Mouse (Mus musculus) CH12.LX (cell line): Measurements from ENCODE around the gene Usp6nl. TPM values are rescaled to one million over a fixed set of nuclear protein-coding genes. Genes with fewer than 3 reads are reported as not detected.

Source experiments
- DNase-seq: peaks from one replicate; pipeline ENCODE4 v3.0.0-alpha.2; 2013; ENCODE audit errors: extremely low read depth
- H3K27ac ChIP-seq: 2 replicates; pipeline ENCODE4 v1.5.1; 2012; ENCODE audit warnings: low read depth, mild to moderate bottlenecking, control low read depth, moderate library complexity; ENCODE audit not compliant: insufficient read depth
- H3K27me3 ChIP-seq: replicated peaks from 2 replicates; pipeline ENCODE3; 2012; ENCODE audit warnings: inconsistent platforms
- H3K36me3 ChIP-seq, 2 experiments: replicated peaks in 1 of 2; 2 replicates each; pipeline versions ENCODE3 to v1.6.1; 2012; ENCODE audit warnings: inconsistent platforms in 1 of 2, low read length in 1 of 2, mild to moderate bottlenecking in 1 of 2, mixed read lengths in 1 of 2, moderate library complexity in 1 of 2; ENCODE audit not compliant: control insufficient read depth in 1 of 2, insufficient read depth in 1 of 2
- H3K4me1 ChIP-seq, 2 experiments: 2 replicates each; pipeline ENCODE4 v1.6.1; 2012; ENCODE audit warnings: inconsistent platforms in 1 of 2, moderate library complexity in 1 of 2; ENCODE audit not compliant: insufficient read depth in 2 of 2, control insufficient read depth in 1 of 2
- H3K4me2 ChIP-seq: 2 replicates; pipeline ENCODE4 v1.6.1; 2012; ENCODE audit warnings: low read depth, mild to moderate bottlenecking, control low read depth; ENCODE audit not compliant: poor library complexity, insufficient read depth, severe bottlenecking
- H3K4me3 ChIP-seq, 3 experiments: fragments of 150-350 bp in 1 of 3; sonication (generic) in 1 of 3; replicated peaks in 1 of 3; 2 replicates each; pipeline versions ENCODE3 to v1.5.1; 2011 to 2012; ENCODE audit warnings: low read depth in 2 of 3, low read length in 2 of 3, mild to moderate bottlenecking in 2 of 3, moderate library complexity in 2 of 3, control low read depth in 1 of 3, improper control_type of control experiment in 1 of 3, inconsistent platforms in 1 of 3, mixed read lengths in 1 of 3; ENCODE audit not compliant: poor library complexity in 1 of 3
- H3K79me2 ChIP-seq: replicated peaks from 2 replicates; pipeline ENCODE4 v1.6.1; 2012; ENCODE audit warnings: mild to moderate bottlenecking, moderate library complexity; ENCODE audit not compliant: control insufficient read depth, poor library complexity, insufficient read depth, severe bottlenecking; ENCODE audit errors: extremely low read depth
- H3K9ac ChIP-seq: 2 replicates; pipeline ENCODE4 v1.6.1; 2012; ENCODE audit warnings: low read depth, mild to moderate bottlenecking, control low read depth, moderate library complexity; ENCODE audit not compliant: insufficient read depth
- H3K9me3 ChIP-seq: replicated peaks from 2 replicates; pipeline ENCODE3; 2012; ENCODE audit warnings: low read length, inconsistent platforms, mixed read lengths
- BHLHE40 ChIP-seq: IDR thresholded peaks from 2 replicates; pipeline ENCODE4 v1.6.1; 2011; ENCODE audit warnings: mild to moderate bottlenecking, low read depth, low read length, improper control_type of control experiment
- CTCF ChIP-seq, 2 experiments: IDR thresholded peaks in 1 of 2; conservative IDR thresholded peaks in 1 of 2; 2 replicates each; pipeline ENCODE4 v1.5.1; 2011 to 2012; ENCODE audit warnings: low read depth in 2 of 2, low read length in 2 of 2, improper control_type of control experiment in 1 of 2, inconsistent platforms in 1 of 2, mild to moderate bottlenecking in 1 of 2, moderate library complexity in 1 of 2
- E2F4 ChIP-seq: IDR thresholded peaks from 2 replicates; pipeline ENCODE4 v1.6.1; 2011; ENCODE audit warnings: low read depth, low read length, improper control_type of control experiment; ENCODE audit not compliant: insufficient replicate concordance
- ELF1 ChIP-seq: IDR thresholded peaks from 2 replicates; pipeline ENCODE4 v1.6.1; 2014; ENCODE audit warnings: low read depth, mild to moderate bottlenecking, inconsistent platforms, low read length, improper control_type of control experiment
- ETS1 ChIP-seq: conservative IDR thresholded peaks from 2 replicates; pipeline ENCODE4 v1.6.1; 2012; ENCODE audit warnings: low read depth, mild to moderate bottlenecking, inconsistent platforms, low read length, improper control_type of control experiment, moderate library complexity
- GABPA ChIP-seq: IDR thresholded peaks from 2 replicates; pipeline ENCODE4 v1.6.1; 2012; ENCODE audit warnings: low read depth, low read length, improper control_type of control experiment, inconsistent platforms; ENCODE audit not compliant: insufficient replicate concordance
- IRF4 ChIP-seq: IDR thresholded peaks from 2 replicates; pipeline ENCODE4 v1.6.1; 2014; ENCODE audit warnings: low read depth, mild to moderate bottlenecking, inconsistent platforms, low read length, improper control_type of control experiment
- JUN ChIP-seq: IDR thresholded peaks from 2 replicates; pipeline ENCODE4 v1.6.1; 2011; ENCODE audit warnings: low read depth, mild to moderate bottlenecking, low read length, improper control_type of control experiment, moderate library complexity; ENCODE audit not compliant: insufficient read depth
- JUND ChIP-seq: conservative IDR thresholded peaks from 2 replicates; pipeline ENCODE4 v1.6.1; 2011; ENCODE audit warnings: low read depth, low read length, improper control_type of control experiment
- KAT2A ChIP-seq: IDR thresholded peaks from 2 replicates; pipeline ENCODE4 v1.6.1; 2012; ENCODE audit warnings: low read length, improper control_type of control experiment, inconsistent platforms; ENCODE audit not compliant: insufficient replicate concordance
- MAFK ChIP-seq: IDR thresholded peaks from 2 replicates; pipeline ENCODE4 v1.6.1; 2011; ENCODE audit warnings: low read length, improper control_type of control experiment; ENCODE audit not compliant: insufficient replicate concordance
- MAX ChIP-seq: IDR thresholded peaks from 2 replicates; pipeline ENCODE4 v1.6.1; 2011; ENCODE audit warnings: low read length, improper control_type of control experiment
- MYC ChIP-seq: IDR thresholded peaks from 2 replicates; pipeline ENCODE4 v1.6.1; 2011; ENCODE audit warnings: low read depth, mild to moderate bottlenecking, improper control_type of control experiment, low read length
- NELFE ChIP-seq: IDR thresholded peaks from 2 replicates; pipeline ENCODE4 v1.6.1; 2011; ENCODE audit warnings: low read depth, low read length, improper control_type of control experiment
- NRF1 ChIP-seq: IDR thresholded peaks from 2 replicates; pipeline ENCODE4 v1.6.1; 2014; ENCODE audit warnings: low read depth, mild to moderate bottlenecking, inconsistent platforms, low read length, improper control_type of control experiment, moderate library complexity
- PAX5 ChIP-seq: IDR thresholded peaks from 2 replicates; pipeline ENCODE4 v1.6.1; 2012; ENCODE audit warnings: low read length, inconsistent platforms, mixed read lengths
- POLR2AphosphoS2 ChIP-seq: IDR thresholded peaks from 2 replicates; pipeline ENCODE4 v1.6.1; 2011; ENCODE audit warnings: low read depth, low read length, improper control_type of control experiment
- RAD21 ChIP-seq: IDR thresholded peaks from 2 replicates; pipeline ENCODE4 v1.6.1; 2011; ENCODE audit warnings: low read depth, mild to moderate bottlenecking, low read length, improper control_type of control experiment, moderate library complexity
- SIN3A ChIP-seq: IDR thresholded peaks from 2 replicates; pipeline ENCODE4 v1.6.1; 2012; ENCODE audit warnings: low read length, improper control_type of control experiment, inconsistent platforms
- SMC3 ChIP-seq: IDR thresholded peaks from 2 replicates; pipeline ENCODE4 v1.6.1; 2011; ENCODE audit warnings: low read depth, low read length, improper control_type of control experiment
- TBP ChIP-seq: conservative IDR thresholded peaks from 2 replicates; pipeline ENCODE4 v1.6.1; 2011; ENCODE audit warnings: low read depth, low read length, improper control_type of control experiment
- TCF12 ChIP-seq: IDR thresholded peaks from 2 replicates; pipeline ENCODE4 v1.6.1; 2014; ENCODE audit warnings: low read depth, mild to moderate bottlenecking, inconsistent platforms, low read length, improper control_type of control experiment
- UBTF ChIP-seq: IDR thresholded peaks from 2 replicates; pipeline ENCODE4 v1.6.1; 2012; ENCODE audit warnings: low read depth, mild to moderate bottlenecking, inconsistent platforms, low read length, improper control_type of control experiment, moderate library complexity
- USF2 ChIP-seq: conservative IDR thresholded peaks from 2 replicates; pipeline ENCODE4 v1.6.1; 2011; ENCODE audit warnings: low read depth, low read length, improper control_type of control experiment
- ZC3H11A ChIP-seq: IDR thresholded peaks from 2 replicates; pipeline ENCODE4 v1.6.1; 2012; ENCODE audit warnings: low read depth, mild to moderate bottlenecking, inconsistent platforms, low read length, improper control_type of control experiment
- ZKSCAN1 ChIP-seq: IDR thresholded peaks from 2 replicates; pipeline ENCODE4 v1.6.1; 2012; ENCODE audit warnings: low read depth, inconsistent platforms, low read length, improper control_type of control experiment, borderline replicate concordance
- ZMIZ1 ChIP-seq: IDR thresholded peaks from 2 replicates; pipeline ENCODE4 v1.6.1; 2012; ENCODE audit warnings: low read depth, mild to moderate bottlenecking, inconsistent platforms, low read length, improper control_type of control experiment
- dilution Hi-C: fragments of 300-500 bp; cut with MboI; formaldehyde crosslinking; loops from 2 replicates; pipeline ENCODE4 v1.14.3; 2020; ENCODE audit warnings: low sequenced_read_pairs; ENCODE audit not compliant: extremely low pct_unique_long_range_greater_than_20kb, extremely low pct_ligation_motif_present
- in situ Hi-C: fragments of 300-500 bp; cut with MboI; formaldehyde crosslinking; loops from 3 replicates; pipeline ENCODE4 v1.14.3; 2019; ENCODE audit warnings: low sequenced_read_pairs, low pct_ligation_motif_present, low pct_unique_long_range_greater_than_20kb, mixed read lengths
- polyA plus RNA-seq: library from polyadenylated mRNA; unstranded; fragments of >175 nt; gene quantifications from 2 replicates; pipeline ENCODE4 v1.2.1, GENCODE M21; 2012; ENCODE audit warnings: low read depth; ENCODE audit not compliant: insufficient read length
- total RNA-seq, 2 experiments: library from RNA; depleted of rRNA; stranded (reverse); fragments of 300-350 nt in 1 of 2; fragments of >200 nt in 1 of 2; gene quantifications; 2 replicates each; pipeline ENCODE4 v1.2.3; 2012 to 2014

Gene Usp6nl
- total and polyA plus RNA-seq, 3 experiments: 4.1 to 12.1 (median 4.6) TPM

DNA sequence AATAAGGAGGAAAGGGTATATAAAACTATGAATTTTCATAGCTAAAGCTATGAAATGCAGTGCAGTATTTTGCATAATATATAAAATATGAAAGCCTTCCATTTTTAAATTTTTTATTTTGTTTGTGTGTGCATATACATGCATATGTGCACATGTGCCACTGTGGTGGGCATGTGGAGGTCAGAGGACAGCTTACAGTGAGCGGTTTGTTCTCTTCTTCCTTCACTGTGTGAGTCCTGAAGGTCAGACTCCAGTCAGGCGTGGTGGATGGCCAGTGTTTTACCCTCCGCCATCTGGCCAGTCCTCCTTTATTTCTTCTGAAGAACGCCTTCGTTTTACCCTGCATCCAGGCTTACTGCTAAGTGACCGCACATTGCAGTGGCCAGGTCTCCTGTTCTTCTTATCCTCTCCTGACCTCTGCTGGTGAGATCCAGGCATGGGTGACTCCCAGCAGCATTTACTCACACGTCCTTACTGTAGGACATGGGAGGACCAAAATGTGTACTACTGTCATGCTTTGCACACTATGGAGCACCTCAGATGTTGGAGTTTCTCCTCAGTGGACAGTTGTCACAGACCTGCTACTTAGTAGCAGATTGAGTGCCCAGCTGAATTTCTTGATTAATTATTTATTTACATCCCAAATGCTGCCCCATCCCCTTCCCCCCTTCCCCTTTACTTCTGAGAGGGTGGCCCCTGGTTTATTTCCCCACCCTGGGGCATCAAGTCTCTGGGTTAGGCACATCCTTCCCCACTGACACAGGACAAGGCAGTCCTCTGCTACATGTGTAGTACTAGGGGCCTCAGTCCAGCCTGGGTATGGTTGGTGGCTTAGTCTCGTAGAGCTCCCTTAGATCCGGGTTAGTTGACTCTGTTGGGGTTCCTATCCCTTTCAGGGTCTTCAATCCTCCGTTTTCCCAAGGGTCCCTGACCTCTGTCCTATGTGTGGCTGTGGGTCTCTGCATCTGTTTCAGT, 82.9 kb downstream of the Usp6nl start:
- DNase-seq: peak; percentile 79
- no peak overlapping the region for H3K27ac ChIP-seq
- no peak overlapping the region for H3K4me3 ChIP-seq
- in situ Hi-C loops: loop anchor here (5.0 to 25.0 kb wide), 2 partner anchors 193 to 393 kb away; partner anchors contain the start of gene Echdc3
- no peaks in the 10 kb centered on the region for H3K9me3 ChIP-seq
- no peaks in the 10 kb centered on the region for H3K79me2 ChIP-seq
- TF ChIP-seq SIN3A (no peak), KAT2A (no peak), CTCF (conservative IDR thresholded peaks at IDR 0.05 in 1 of 2, IDR thresholded peaks at IDR 0.05 in 1 of 2; ENCODE audit: low read depth in 2 of 2, low read length in 2 of 2) (peak; percentile 82 to 97), ELF1 (no peak), TBP (no peak), NELFE (no peak), ZC3H11A (peak; percentile 95), NRF1 (no peak), JUN (no peak), GABPA (no peak), MYC (peak; percentile 43; the same call in 1 of the 2 replicates), ETS1 (no peak), IRF4 (no peak), ZKSCAN1 (no peak), PAX5 (no peak), POLR2AphosphoS2 (no peak), SMC3 (peak; percentile 100), MAX (no peak)
- no peaks in the 10 kb centered on the region for H3K27me3 ChIP-seq
- H3K4me2 ChIP-seq: no peak overlapping the region
- dilution Hi-C loops: no loop called here
- no peak overlapping the region for H3K9ac ChIP-seq
- peaks cover 0 to 14% of the 10 kb centered on the region in 2 experiments; a peak in 2 of 4 replicates for H3K4me1 ChIP-seq
- H3K36me3 ChIP-seq: peaks cover 2 to 28% of the 10 kb centered on the region in 2 experiments

DNA sequence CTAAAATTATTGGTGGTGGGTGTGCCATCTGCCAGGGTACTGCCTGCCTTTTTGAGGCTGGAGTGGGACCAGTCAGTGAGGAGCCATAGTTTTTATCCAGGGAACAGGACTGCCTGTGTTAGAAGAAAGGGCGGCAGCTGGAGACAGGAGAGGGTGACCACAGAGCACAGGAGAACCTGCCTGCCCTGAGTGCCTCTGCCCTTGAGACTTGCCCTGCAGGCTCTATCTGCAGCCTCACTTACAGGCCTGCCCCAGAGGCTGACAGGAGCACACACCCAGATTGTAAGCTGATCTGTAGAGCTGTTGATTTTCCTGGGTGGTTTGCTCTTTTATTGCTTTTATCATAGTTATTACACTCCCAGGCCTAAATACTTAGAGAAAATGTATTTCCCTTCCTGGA, 85.2 kb downstream of the Usp6nl start:
- no peaks in the 10 kb centered on the region for H3K79me2 ChIP-seq
- H3K4me1 ChIP-seq: peaks cover 0 to 14% of the 10 kb centered on the region in 2 experiments; a peak in 2 of 4 replicates
- no peak for DNase-seq
- no peaks in the 10 kb centered on the region for H3K27me3 ChIP-seq
- in situ Hi-C loops (loop anchor here (5.0 to 25.0 kb wide), 2 partner anchors 195 to 395 kb away; partner anchors contain the start of gene Echdc3), dilution Hi-C loops (no loop called here)
- TF ChIP-seq MAX (no peak), UBTF (no peak), MAFK (no peak), RAD21 (no peak), TCF12 (no peak), USF2 (no peak), MYC (no peak), PAX5 (no peak), BHLHE40 (no peak), JUND (no peak), GABPA (no peak), TBP (no peak), E2F4 (no peak), ZC3H11A (no peak), ZKSCAN1 (no peak), ZMIZ1 (no peak)
- no peak overlapping the region for H3K4me3 ChIP-seq
- H3K9ac ChIP-seq: no peak overlapping the region
- H3K4me2 ChIP-seq: no peak overlapping the region
- no peak overlapping the region for H3K27ac ChIP-seq
- H3K36me3 ChIP-seq: peaks cover 2 to 32% of the 10 kb centered on the region in 2 experiments
- no peaks in the 10 kb centered on the region for H3K9me3 ChIP-seq
